Mouse (Mus musculus): ENCODE data around the gene Fah. TPM values are rescaled to one million over a fixed set of nuclear protein-coding genes. Genes with fewer than 3 reads are reported as not detected.

Gene Fah
- total RNA-seq, 2 experiments from 2014 or later, result 33.5 to 46.9 TPM

Other genes starting within 250 kb of the Fah start
- gene Arnt2, start 196.5 kb downstream of the Fah start, total RNA-seq (2021), result 10 to 100 TPM; 57.8 to 62.5 TPM
- gene Gm2115, start 77.8 kb downstream of the Fah start, total RNA-seq (2021), result 10 to 100 TPM; 10.1 to 10.7 TPM
- 100 to 1,000 TPM; 101 to 113 TPM for gene Zfand6, start 83.2 kb upstream of the Fah start, total RNA-seq (2021)
- not detected for gene Olfr291, start 246.8 kb upstream of the Fah start, total RNA-seq (2021)

Data from adrenal gland, postnatal 4 days (tissue).